8 mouse cellular contexts compared by ENCODE assay signal in the genomic region with DNA sequence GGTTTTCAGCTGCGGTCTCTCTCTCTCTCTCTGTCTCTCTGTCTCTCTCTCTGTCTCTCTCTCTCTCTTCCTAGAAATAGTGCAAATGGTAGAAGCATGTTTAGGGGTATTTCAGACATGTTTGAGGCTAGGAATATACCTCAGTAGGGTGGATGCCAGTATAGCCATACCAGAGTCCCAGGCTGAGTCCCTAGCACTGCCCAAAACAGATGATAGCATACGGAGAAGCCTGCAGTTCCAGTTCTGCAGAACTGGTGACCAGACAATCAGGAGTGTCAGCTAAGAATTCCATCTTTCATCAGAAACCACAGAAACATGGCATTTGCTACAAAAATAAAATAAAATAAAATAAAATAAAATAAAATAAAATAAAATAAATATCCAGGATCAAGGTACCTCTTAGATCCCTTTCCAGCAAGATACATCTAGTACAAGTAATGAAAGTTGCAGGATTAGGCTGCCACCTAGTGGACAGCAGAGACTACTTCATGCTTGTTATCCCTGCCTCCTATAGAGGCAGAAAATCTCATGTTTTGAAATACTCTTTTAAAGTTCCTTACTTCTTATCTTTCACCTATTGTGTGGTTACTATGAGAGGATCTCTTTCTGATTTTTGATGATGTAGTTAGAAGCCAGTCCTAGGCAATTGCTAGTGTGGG. TPM values are rescaled to one million over a fixed set of nuclear protein-coding genes. Genes with fewer than 3 reads are reported as not detected.
A peak's percentile ranks its signal among the peaks of the same experiment; 100 is the strongest.
DNase-seq lines count a peak whose midpoint lies in the region; ATAC-seq and TF ChIP-seq lines count a peak whose summit lies in the region.

No protein-coding gene starts in this region.

- ATAC-seq in forebrain, embryonic 16.5 days = peak; percentile 93
- ATAC-seq in liver, embryonic 11.5 days (replicated peaks; ENCODE audit: low FRiP score) = peak; percentile 70
- peak; percentile 79; the same call in 1 of the 2 replicates for ATAC-seq in neural tube, embryonic 13.5 days (ENCODE audit: low read depth)

- H3K9ac ChIP-seq in ES-E14 (ENCODE audit: insufficient read depth, low read depth, low read length, poor library complexity, severe bottlenecking) = no peak overlapping the region
- no peak overlapping the region for H3K9ac ChIP-seq in forebrain, embryonic 16.5 days (replicated peaks; ENCODE audit: low read depth, low read length)
- H3K9ac ChIP-seq in liver, embryonic 11.5 days (ENCODE audit: low read depth, low read length) = no peak overlapping the region
- no peak overlapping the region for H3K9ac ChIP-seq in neural tube, embryonic 13.5 days

- H3K79me2 ChIP-seq in C2C12 (ENCODE audit: control insufficient read depth, insufficient read depth) = no peaks in the 10 kb centered on the region

- DNase-seq in ES-E14 (ENCODE audit: low read depth, low spot score) = peak; percentile 31
- peak; percentile 42 for DNase-seq in cerebellum, adult 11 months
- DNase-seq in kidney, adult 2 months = peak; percentile 73
- no peak for DNase-seq in liver, embryonic 11.5 days (ENCODE audit: low spot score)
- no peak for DNase-seq in ovary, postnatal 36 days (ENCODE audit: low spot score)

- in situ Hi-C loops in ES-E14 (cut with MboI; ENCODE audit: low sequenced_read_pairs in 2 of 2, unreplicated experiment in 2 of 2) = no loop called here

- no peaks in the 10 kb centered on the region for H3K27me3 ChIP-seq in C2C12 (ENCODE audit: control insufficient read depth, insufficient read depth, insufficient read length)
- H3K27me3 ChIP-seq in forebrain, embryonic 16.5 days (replicated peaks; ENCODE audit: control insufficient read depth, insufficient read depth, low read length) = no peaks in the 10 kb centered on the region
- no peaks in the 10 kb centered on the region for H3K27me3 ChIP-seq in kidney, adult 2 months (replicated peaks; ENCODE audit: control insufficient read depth, insufficient read depth, low read length)
- no peaks in the 10 kb centered on the region for H3K27me3 ChIP-seq in liver, embryonic 11.5 days (replicated peaks; ENCODE audit: control insufficient read depth, insufficient read depth, low read length)
- no peaks in the 10 kb centered on the region for H3K27me3 ChIP-seq in neural tube, embryonic 13.5 days

- H3K4me2 ChIP-seq in forebrain, embryonic 16.5 days (ENCODE audit: low read length) = no peak overlapping the region
- no peak overlapping the region for H3K4me2 ChIP-seq in liver, embryonic 11.5 days
- H3K4me2 ChIP-seq in neural tube, embryonic 13.5 days = no peak overlapping the region

- H3K27ac ChIP-seq in ES-E14 (ENCODE audit: insufficient read depth, low read depth, low read length, poor library complexity, severe bottlenecking) = no peak overlapping the region
- H3K27ac ChIP-seq in forebrain, embryonic 16.5 days (ENCODE audit: low read length) = no peak overlapping the region
- no peak overlapping the region for H3K27ac ChIP-seq in kidney, adult 2 months (ENCODE audit: insufficient read depth, low read depth, low read length)
- H3K27ac ChIP-seq in liver, embryonic 11.5 days (ENCODE audit: low read depth, low read length) = no peak overlapping the region
- no peak overlapping the region for H3K27ac ChIP-seq in neural tube, embryonic 13.5 days (replicated peaks)

- no peak overlapping the region for H3ac ChIP-seq in C2C12 (ENCODE audit: control insufficient read depth, insufficient read length, low read depth)

- 98% methylated on average over 2 of the region's 2 CpGs for WGBS in forebrain, embryonic 16.5 days
- 98% methylated on average over 2 of the region's 2 CpGs for WGBS in kidney, adult 2 months
- 88% methylated on average over 2 of the region's 2 CpGs for WGBS in liver, embryonic 11.5 days
- WGBS in neural tube, embryonic 13.5 days = 96% methylated on average over 2 of the region's 2 CpGs

- no peaks in the 10 kb centered on the region for H3K79me3 ChIP-seq in C2C12 (ENCODE audit: low read depth)

- no peak overlapping the region for H3K4me3 ChIP-seq in C2C12 (ENCODE audit: insufficient read depth, poor library complexity, severe bottlenecking)
- no peak overlapping the region for H3K4me3 ChIP-seq in ES-E14 (ENCODE audit: insufficient read depth in 1 of 2, low read depth in 1 of 2, low read length in 2 of 2, poor library complexity in 1 of 2, severe bottlenecking in 1 of 2)
- H3K4me3 ChIP-seq in forebrain, embryonic 16.5 days (replicated peaks; ENCODE audit: low read length) = no peak overlapping the region
- H3K4me3 ChIP-seq in kidney, adult 2 months (ENCODE audit: insufficient read depth, low read depth, low read length) = no peak overlapping the region
- H3K4me3 ChIP-seq in liver, embryonic 11.5 days (ENCODE audit: low read depth, low read length) = no peak overlapping the region
- H3K4me3 ChIP-seq in neural tube, embryonic 13.5 days = no peak overlapping the region

- no peaks in the 10 kb centered on the region for H3K9me3 ChIP-seq in ES-E14 (ENCODE audit: control insufficient read depth, insufficient read depth, low read depth, low read length)
- H3K9me3 ChIP-seq in forebrain, embryonic 16.5 days (ENCODE audit: control insufficient read depth, low read length) = no peaks in the 10 kb centered on the region
- H3K9me3 ChIP-seq in liver, embryonic 11.5 days (ENCODE audit: control insufficient read depth, low read length) = no peaks in the 10 kb centered on the region
- no peaks in the 10 kb centered on the region for H3K9me3 ChIP-seq in neural tube, embryonic 13.5 days

- no peak for TF ChIP-seq POLR2A in kidney, adult 2 months (IDR thresholded peaks at IDR 0.05; ENCODE audit: low read depth, low read length)

- TF ChIP-seq CTCF in C2C12 (IDR thresholded peaks at IDR 0.05; ENCODE audit: control insufficient read depth, insufficient read depth, insufficient read length) = peak; percentile 35
- TF ChIP-seq CTCF in kidney, adult 2 months (conservative IDR thresholded peaks at IDR 0.05; ENCODE audit: insufficient read depth, insufficient read length, low read depth, low read length) = no peak

- H3K4me1 ChIP-seq in ES-E14 (ENCODE audit: control insufficient read depth in 2 of 2, insufficient read depth in 2 of 2, low read length in 2 of 2, poor library complexity in 1 of 2) = no peaks in the 10 kb centered on the region
- H3K4me1 ChIP-seq in forebrain, embryonic 16.5 days (replicated peaks; ENCODE audit: control insufficient read depth, insufficient read depth, low read length) = no peaks in the 10 kb centered on the region
- no peaks in the 10 kb centered on the region for H3K4me1 ChIP-seq in kidney, adult 2 months (ENCODE audit: control insufficient read depth, insufficient read depth, low read length)
- no peaks in the 10 kb centered on the region for H3K4me1 ChIP-seq in liver, embryonic 11.5 days (replicated peaks; ENCODE audit: control insufficient read depth, insufficient read depth, low read length)
- H3K4me1 ChIP-seq in neural tube, embryonic 13.5 days (replicated peaks) = no peaks in the 10 kb centered on the region; the same call in 1 of the 2 replicates

- H3K36me3 ChIP-seq in C2C12 (ENCODE audit: control insufficient read depth, insufficient read depth) (peaks cover 39% of the 10 kb centered on the region), ES-E14 (ENCODE audit: control insufficient read depth, insufficient read depth, low read length, poor library complexity, severe bottlenecking) (peaks cover 24% of the 10 kb centered on the region)
- H3K36me3 ChIP-seq in forebrain, embryonic 16.5 days (ENCODE audit: control insufficient read depth, insufficient read depth) = peaks cover 4% of the 10 kb centered on the region
- peaks cover 2% of the 10 kb centered on the region; the same call in 1 of the 2 replicates for H3K36me3 ChIP-seq in kidney, adult 2 months (ENCODE audit: control insufficient read depth, insufficient read depth, low read length)
- peaks cover 8% of the 10 kb centered on the region; the same call in 1 of the 2 replicates for H3K36me3 ChIP-seq in liver, embryonic 11.5 days (ENCODE audit: control insufficient read depth, insufficient read depth, low read length)
- H3K36me3 ChIP-seq in neural tube, embryonic 13.5 days = peaks cover 32% of the 10 kb centered on the region

TF ChIP-seq in C2C12, 6 proteins besides CTCF, POLR2A, EP300 and RAD21 (continues in another document):
- TF ChIP-seq MYOD1 (IDR thresholded peaks at IDR 0.05; ENCODE audit: control insufficient read depth, insufficient read length, low read depth) = no peak
- TF ChIP-seq FOSL1 (IDR thresholded peaks at IDR 0.05; ENCODE audit: insufficient read depth, low read length, poor library complexity, severe bottlenecking) = no peak
- TF ChIP-seq USF1 (IDR thresholded peaks at IDR 0.05; ENCODE audit: low read depth) = no peak
- no peak for TF ChIP-seq CEBPB (IDR thresholded peaks at IDR 0.05; ENCODE audit: low read depth)

TF ChIP-seq in ES-E14, 5 proteins besides CTCF, POLR2A, EP300 and RAD21:
- TF ChIP-seq MAFK (IDR thresholded peaks at IDR 0.05; ENCODE audit: insufficient read depth, low read depth, low read length) (no peak), ZC3H11A (IDR thresholded peaks at IDR 0.05; ENCODE audit: borderline replicate concordance, low read depth, low read length) (peak; percentile 48; the same call in 1 of the 2 replicates)
TF ChIP-seq in ES-E14: peak in this region for 1.

RNA-seq across cellular contexts. Expression of gene Sycp3, which starts 33.1 kb away (rescaled TPM):
- not detected for polyA plus RNA-seq in C2C12 (2012; fragmentation: generic; extraction: Trizol)
- 7.3 and 7.5 TPM in 2 replicates for total RNA-seq in ES-E14 (2012; rRNA removed)
- not detected in 2 replicates for polyA plus RNA-seq in forebrain, embryonic 16.5 days (2015; fragmentation: Nextera tagmentation; extraction: Ambion mirVana)
- not detected in 2 replicates for polyA plus RNA-seq in kidney, adult 2 months (2012; rRNA removed)
- not detected in 2 replicates for polyA plus RNA-seq in liver, embryonic 11.5 days (2014; fragmentation: Nextera tagmentation; extraction: Ambion mirVana)
- 0.39 TPM in 1 of 2 replicates, not detected in the other for polyA plus RNA-seq in neural tube, embryonic 13.5 days (2015; fragmentation: Nextera tagmentation; extraction: Ambion mirVana)

RNA-seq across cellular contexts. Expression of gene Gnptab, which starts 47.4 kb away (rescaled TPM):
- 7.5 TPM for polyA plus RNA-seq in C2C12 (2012; fragmentation: generic; extraction: Trizol)
- 25.1 and 34.0 TPM in 2 replicates for total RNA-seq in ES-E14 (2012; rRNA removed)
- polyA plus RNA-seq in forebrain, embryonic 16.5 days (2015; fragmentation: Nextera tagmentation; extraction: Ambion mirVana) = 17.8 and 18.4 TPM in 2 replicates
- polyA plus RNA-seq in kidney, adult 2 months (2012; rRNA removed) = 12.6 and 12.8 TPM in 2 replicates
- 10.1 and 11.4 TPM in 2 replicates for polyA plus RNA-seq in liver, embryonic 11.5 days (2014; fragmentation: Nextera tagmentation; extraction: Ambion mirVana)
- 13.9 and 15.5 TPM in 2 replicates for polyA plus RNA-seq in neural tube, embryonic 13.5 days (2015; fragmentation: Nextera tagmentation; extraction: Ambion mirVana)

RNA-seq across cellular contexts. Expression of gene Dram1, which starts 47.4 kb away (rescaled TPM):
- 1.7 TPM for polyA plus RNA-seq in C2C12 (2012; fragmentation: generic; extraction: Trizol)
- total RNA-seq in ES-E14 (2012; rRNA removed) = 1.3 and 3.3 TPM in 2 replicates
- 0.70 and 0.72 TPM in 2 replicates for polyA plus RNA-seq in forebrain, embryonic 16.5 days (2015; fragmentation: Nextera tagmentation; extraction: Ambion mirVana)
- polyA plus RNA-seq in kidney, adult 2 months (2012; rRNA removed) = 16.4 and 18.5 TPM in 2 replicates
- 0.99 and 1.0 TPM in 2 replicates for polyA plus RNA-seq in liver, embryonic 11.5 days (2014; fragmentation: Nextera tagmentation; extraction: Ambion mirVana)
- polyA plus RNA-seq in neural tube, embryonic 13.5 days (2015; fragmentation: Nextera tagmentation; extraction: Ambion mirVana) = 0.45 and 0.95 TPM in 2 replicates

Comparison
In these comparisons a context has a peak if more than half of its experiments do, and no peak if none do; other contexts are left out.
1. DNase-seq: peak in ES-E14 (single experiment), cerebellum, adult 11 months (single experiment) and kidney, adult 2 months (single experiment); none in liver, embryonic 11.5 days (single experiment) and ovary, postnatal 36 days (single experiment).
2. Peak in every context shown above with its lines, with median percentiles within 50 percentile points of each other: ATAC-seq.